Mouse (Mus musculus) spleen, postnatal 36 days (tissue): Measurements from ENCODE around the gene Vmn1r151.
"Not testable (repeated sequence)": the region's sequence is repeated elsewhere in the genome, so short reads cannot be mapped to it uniquely, and the experiment has no call there.

Source experiments
- DNase-seq, 2 experiments: peaks; one replicate each; pipeline ENCODE4 v3.0.0; 2022; ENCODE audit warnings: low spot score in 2 of 2, mixed read lengths in 1 of 2

The Vmn1r151 gene

GRCm38 (mm10) chr7:22499578-22499977 is at the start of gene Vmn1r151:
Vmn1r151 (minus strand) TSS chr7:22499678.
- DNase-seq, result not testable (repeated sequence)

GRCm38 (mm10) chr7:22534787-22535186 is 35.3 kb upstream of the Vmn1r151 start, which contains the start of gene Gm8677:
Gm8677 (minus strand) TSS chr7:22534887.
- not testable (repeated sequence) for DNase-seq

GRCm38 (mm10) chr7:22522667-22523066 is 23.2 kb upstream of the Vmn1r151 start, which contains the start of gene Vmn1r152:
Vmn1r152 (plus strand) TSS chr7:22522967.
- DNase-seq, result not testable (repeated sequence)

GRCm38 (mm10) chr7:22463975-22464374 is 35.5 kb downstream of the Vmn1r151 start, which contains the start of gene Gm10665:
Gm10665 (minus strand) TSS chr7:22464075.
- DNase-seq, result not testable (repeated sequence)
